Mouse (Mus musculus) cerebral cortex, adult 2 months (tissue): ENCODE results near the gene Myo10.

ENCODE experiments used
- WGBS: fragments of 180-500 bp; shearing (Covaris S2); methylation state at CpG from one replicate; pipeline ENCODE4 v1.1.7; 2018; 5-methylcytosine and 5-hydroxymethylcytosine counted together

The Myo10 gene

GRCm38 (mm10) chr15:25611178-25611577 lies 11.1 kb upstream of the Myo10 start:
- WGBS, result 78% methylated on average over 6 of the region's 6 CpGs

GRCm38 (mm10) chr15:25620560-25620959 lies 1.8 kb upstream of the Myo10 start:
- WGBS, result 91% methylated on average over 4 of the region's 4 CpGs

GRCm38 (mm10) chr15:25621351-25622199 lies 750 bp upstream of the Myo10 start:
- WGBS, result 19% methylated on average over 20 of the region's 20 CpGs

- WGBS, result under 1% methylated on average over 61 of the region's 61 CpGs
Measured at GRCm38 (mm10) chr15:25622867-25623471, 644 bp downstream of the Myo10 start.

GRCm38 (mm10) chr15:25623556-25624180 lies 1.3 kb downstream of the Myo10 start:
- 12% methylated on average over 9 of the region's 9 CpGs for WGBS

GRCm38 (mm10) chr15:25624263-25624662 lies 1.9 kb downstream of the Myo10 start:
- 65% methylated on average over 3 of the region's 3 CpGs for WGBS

- WGBS, result 79% methylated on average over 4 of the region's 4 CpGs
Measured at GRCm38 (mm10) chr15:25625471-25625870, 3.1 kb downstream of the Myo10 start.

GRCm38 (mm10) chr15:25627012-25627411 lies 4.7 kb downstream of the Myo10 start:
- 87% methylated on average over 7 of the region's 7 CpGs for WGBS

- 93% methylated on average over 2 of the region's 2 CpGs for WGBS
Measured at GRCm38 (mm10) chr15:25628251-25628650, 5.9 kb downstream of the Myo10 start.

GRCm38 (mm10) chr15:25630716-25631115 lies 8.4 kb downstream of the Myo10 start:
- WGBS, result 86% methylated on average over 9 of the region's 9 CpGs

GRCm38 (mm10) chr15:25631332-25631731 lies 9.0 kb downstream of the Myo10 start:
- 88% methylated on average over 6 of the region's 6 CpGs for WGBS

- 87% methylated on average over 11 of the region's 11 CpGs for WGBS
Measured at GRCm38 (mm10) chr15:25632902-25633301, 10.6 kb downstream of the Myo10 start.

- 71% methylated on average over 13 of the region's 13 CpGs for WGBS
Measured at GRCm38 (mm10) chr15:25633674-25634340, 11.5 kb downstream of the Myo10 start.

- 44% methylated on average over 9 of the region's 9 CpGs for WGBS
Measured at GRCm38 (mm10) chr15:25637727-25638126, 15.4 kb downstream of the Myo10 start.

- 81% methylated on average over 5 of the region's 5 CpGs for WGBS
Measured at GRCm38 (mm10) chr15:25639217-25639616, 16.9 kb downstream of the Myo10 start.

- WGBS, result 81% methylated on average over 12 of the region's 12 CpGs
Measured at GRCm38 (mm10) chr15:25640840-25641752, 18.8 kb downstream of the Myo10 start.

GRCm38 (mm10) chr15:25642214-25643058 lies 20.1 kb downstream of the Myo10 start:
- 38% methylated on average over 9 of the region's 9 CpGs for WGBS

GRCm38 (mm10) chr15:25645862-25646261 lies 23.5 kb downstream of the Myo10 start:
- 73% methylated on average over 4 of the region's 4 CpGs for WGBS

GRCm38 (mm10) chr15:25648287-25648686 lies 26.0 kb downstream of the Myo10 start:
- 83% methylated on average over 2 of the region's 2 CpGs for WGBS

- WGBS, result 82% methylated on average over 5 of the region's 5 CpGs
Measured at GRCm38 (mm10) chr15:25650371-25650770, 28.0 kb downstream of the Myo10 start.
